1 mouse cellular context compared by ENCODE assay signal in the genomic region with DNA sequence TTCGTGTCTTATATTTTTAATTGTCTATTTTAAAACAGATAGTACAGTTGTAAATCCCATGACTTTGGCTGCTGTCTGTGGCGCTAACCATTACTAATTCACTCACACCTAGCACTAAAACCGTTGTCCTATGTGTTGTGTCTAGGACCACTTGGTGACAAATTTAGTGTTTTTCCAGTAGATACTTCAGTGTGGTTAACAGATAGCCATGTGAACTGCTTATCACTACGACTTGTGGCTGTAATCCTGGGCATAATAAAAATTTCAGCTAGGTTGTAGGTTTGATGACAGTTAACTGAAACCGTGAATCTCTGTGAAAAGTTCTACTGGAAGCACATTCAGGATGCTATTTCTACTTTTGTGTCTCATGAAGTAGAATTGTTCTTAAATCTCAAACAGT.
TF ChIP-seq lines count a peak whose summit lies in the region.

No protein-coding gene starts in this region.

TF ChIP-seq in MEL, 35 proteins besides CTCF, POLR2A, EP300 and RAD21 (continued from another document):
- TF ChIP-seq SMC3 (IDR thresholded peaks at IDR 0.05; ENCODE audit: low read depth, low read length): no peak
- peak; percentile 80 for TF ChIP-seq TCF12 (IDR thresholded peaks at IDR 0.05; ENCODE audit: low read depth, low read length)
- no peak for TF ChIP-seq NELFE (IDR thresholded peaks at IDR 0.05; ENCODE audit: low read depth, low read length)
- TF ChIP-seq ELF1 (IDR thresholded peaks at IDR 0.05; ENCODE audit: low read depth, low read length): 0 out of 2 replicates have a peak, but pooled peaks have one; percentile 18
